In the genomic region with DNA sequence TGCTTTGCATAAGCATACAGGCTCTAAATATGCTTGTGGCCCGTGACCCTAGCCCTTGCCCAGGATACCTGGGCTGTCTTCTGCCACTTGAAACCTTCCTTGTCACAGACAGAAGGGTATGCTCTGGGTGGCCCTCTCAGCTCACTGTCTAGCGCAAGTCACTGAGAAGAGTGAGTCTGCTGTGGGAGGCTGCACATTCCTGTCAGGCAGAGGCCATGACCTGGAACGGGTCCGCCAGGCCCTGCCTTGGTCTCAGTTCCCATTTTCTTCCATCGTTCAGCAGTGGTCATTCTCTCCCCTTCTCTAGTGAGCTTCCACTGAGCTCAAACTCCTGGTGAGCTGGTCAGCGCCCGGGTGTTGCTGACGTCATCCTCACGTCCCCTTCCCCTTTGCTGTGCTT, we compare ENCODE assay signal across 14 mouse cellular contexts. TPM values are rescaled to one million over a fixed set of nuclear protein-coding genes. Genes with fewer than 3 reads are reported as not detected.
A peak's percentile ranks its signal among the peaks of the same experiment; 100 is the strongest.
DNase-seq lines count a peak whose midpoint lies in the region; ATAC-seq and TF ChIP-seq lines count a peak whose summit lies in the region.
"Had no signal": no experiment of that assay in that cellular context is flagged by ENCODE, and none has a peak within 500 bp of the region (broad histone marks: within the 10 kb centered on the region; RNA-seq: fewer than 3 reads in every experiment).

No protein-coding gene starts in this region.

- no peak overlapping the region for H3K4me3 ChIP-seq in intestine, postnatal 0 days (ENCODE audit: low read depth, low read length)
- no peak overlapping the region for H3K4me3 ChIP-seq in liver, embryonic 12.5 days
- H3K4me3 ChIP-seq: megakaryocyte, embryonic 14.5 days; myocyte had no signal

- peak overlapping the region; percentile 91 for H3K27ac ChIP-seq in intestine, postnatal 0 days (ENCODE audit: low read depth, low read length)
- peak overlapping the region; percentile 73 for H3K27ac ChIP-seq in liver, embryonic 12.5 days
- H3K27ac ChIP-seq: hindbrain, postnatal 0 days; stomach, postnatal 0 days had no signal

- no peak for TF ChIP-seq CTCF in intestine, postnatal 0 days (IDR thresholded peaks at IDR 0.05; ENCODE audit: low read depth)

- WGBS in intestine, postnatal 0 days: 92% methylated on average over 9 of the region's 9 CpGs
- 67% methylated on average over 9 of the region's 9 CpGs for WGBS in liver, embryonic 12.5 days (ENCODE audit: insufficient replicate concordance)

- peaks cover 14% of the 10 kb centered on the region; the same call in 1 of the 2 replicates for H3K36me3 ChIP-seq in intestine, postnatal 0 days (ENCODE audit: control insufficient read depth, insufficient read depth)
- peaks cover 34% of the 10 kb centered on the region for H3K36me3 ChIP-seq in liver, embryonic 12.5 days

- no peaks in the 10 kb centered on the region for H3K27me3 ChIP-seq in intestine, postnatal 0 days (replicated peaks; ENCODE audit: control insufficient read depth, insufficient read depth, low read length)
- H3K27me3 ChIP-seq in liver, embryonic 12.5 days (replicated peaks): no peaks in the 10 kb centered on the region
- H3K27me3 ChIP-seq: CH12.LX; megakaryocyte, embryonic 14.5 days had no signal

- H3K4me2 ChIP-seq in intestine, postnatal 0 days (replicated peaks; ENCODE audit: low read depth): no peak overlapping the region
- no peak overlapping the region for H3K4me2 ChIP-seq in liver, embryonic 12.5 days

- H3K9me3 ChIP-seq in intestine, postnatal 0 days (ENCODE audit: control insufficient read depth): no peaks in the 10 kb centered on the region
- no peaks in the 10 kb centered on the region for H3K9me3 ChIP-seq in liver, embryonic 12.5 days (replicated peaks)
- H3K9me3 ChIP-seq: megakaryocyte, embryonic 14.5 days had no signal

- H3K4me1 ChIP-seq in intestine, postnatal 0 days (replicated peaks; ENCODE audit: control insufficient read depth, insufficient read depth, low read length): no peaks in the 10 kb centered on the region; the same call in 1 of the 2 replicates
- H3K4me1 ChIP-seq in liver, embryonic 12.5 days: peaks cover 38% of the 10 kb centered on the region

- DNase-seq in lung, postnatal 4 days: peak; percentile 46 to 74
- no peak for DNase-seq in lung, postnatal 36 days
- DNase-seq in adrenal gland, postnatal 14 days: no peak
- DNase-seq in thymus, postnatal 36 days: no peak
- DNase-seq in right cerebral cortex, postnatal 4 days: no peak
- DNase-seq: cerebellum, adult 8-10 months; left cerebral cortex, postnatal 4 days had no signal

- no peak overlapping the region for H3K9ac ChIP-seq in intestine, postnatal 0 days (ENCODE audit: low read depth, low read length)
- H3K9ac ChIP-seq in liver, embryonic 12.5 days: no peak overlapping the region

- no peak for ATAC-seq in intestine, postnatal 0 days
- peak; percentile 14; the same call in 1 of the 2 replicates for ATAC-seq in liver, embryonic 12.5 days
- ATAC-seq: hindbrain, postnatal 0 days had no signal

RNA-seq across cellular contexts. Expression of a gene that starts 3.0 kb away (rescaled TPM):
- polyA plus RNA-seq in intestine, postnatal 0 days (2015; fragmentation: Nextera tagmentation; extraction: Ambion mirVana): 24.7 and 27.2 TPM in 2 replicates
- 0.49 and 0.51 TPM in 2 replicates for polyA plus RNA-seq in liver, embryonic 12.5 days (2016; fragmentation: Nextera tagmentation; extraction: Ambion mirVana)
- total RNA-seq in adrenal gland, postnatal 14 days (2021): 4.4 and 6.2 TPM in 2 replicates

RNA-seq across cellular contexts. Expression of a gene that starts 10.3 kb away (rescaled TPM):
- polyA plus RNA-seq in intestine, postnatal 0 days (2015; fragmentation: Nextera tagmentation; extraction: Ambion mirVana): 0.16 TPM in 1 of 2 replicates, not detected in the other
- 8.8 and 9.2 TPM in 2 replicates for polyA plus RNA-seq in liver, embryonic 12.5 days (2016; fragmentation: Nextera tagmentation; extraction: Ambion mirVana)
- total RNA-seq in adrenal gland, postnatal 14 days (2021): 17.0 and 261 TPM in 2 replicates
- total RNA-seq: CH12.LX; left cerebral cortex, postnatal 4 days had no signal
- polyA plus RNA-seq: hindbrain, postnatal 0 days had no signal

RNA-seq across cellular contexts. Expression of a gene that starts 47.6 kb away (rescaled TPM):
- polyA plus RNA-seq in intestine, postnatal 0 days (2015; fragmentation: Nextera tagmentation; extraction: Ambion mirVana): 3.9 and 4.7 TPM in 2 replicates
- polyA plus RNA-seq in liver, embryonic 12.5 days (2016; fragmentation: Nextera tagmentation; extraction: Ambion mirVana): 74.1 and 74.2 TPM in 2 replicates
- 7.8 and 111 TPM in 2 replicates for total RNA-seq in adrenal gland, postnatal 14 days (2021)
- total RNA-seq: CH12.LX had no signal

RNA-seq across cellular contexts. Expression of a gene that starts 50.6 kb away (rescaled TPM):
- polyA plus RNA-seq in intestine, postnatal 0 days (2015; fragmentation: Nextera tagmentation; extraction: Ambion mirVana): 17.5 and 18.0 TPM in 2 replicates
- polyA plus RNA-seq in liver, embryonic 12.5 days (2016; fragmentation: Nextera tagmentation; extraction: Ambion mirVana): 16.1 and 17.3 TPM in 2 replicates
- total RNA-seq in adrenal gland, postnatal 14 days (2021): 18.1 and 19.3 TPM in 2 replicates

Comparison
In these comparisons a context has a peak if more than half of its experiments do, and no peak if none do; other contexts are left out.
1. DNase-seq: peak in lung, postnatal 4 days (2 of 2); none in lung, postnatal 36 days (single experiment), adrenal gland, postnatal 14 days (single experiment), thymus, postnatal 36 days (0 of 2) and right cerebral cortex, postnatal 4 days (single experiment).
2. RNA of a gene that starts 3.0 kb away (polyA plus RNA-seq): 24.7 to 27.2 TPM in intestine, postnatal 0 days; 0.49 to 0.51 TPM in liver, embryonic 12.5 days; every median in the first group is over 10 times any median in the second.
3. RNA of a gene that starts 47.6 kb away (polyA plus RNA-seq): 74.1 to 74.2 TPM in liver, embryonic 12.5 days; 3.9 to 4.7 TPM in intestine, postnatal 0 days; every median in the first group is over 10 times any median in the second.